Mouse (Mus musculus): ENCODE measurements around the gene Ubp1.
"Not testable (repeated sequence)": the region's sequence is repeated elsewhere in the genome, so short reads cannot be mapped to it uniquely, and the experiment has no call there.

Gene Ubp1

GRCm38 (mm10) chr9:113930534-113931374, at the start of gene Ubp1:
Gene Ubp1 (plus strand): TSS chr9:113930934.
- DNase-seq: peak; percentile 98

GRCm38 (mm10) chr9:113894903-113895302, 35.8 kb upstream of the Ubp1 start:
- no peak for DNase-seq

DNA sequence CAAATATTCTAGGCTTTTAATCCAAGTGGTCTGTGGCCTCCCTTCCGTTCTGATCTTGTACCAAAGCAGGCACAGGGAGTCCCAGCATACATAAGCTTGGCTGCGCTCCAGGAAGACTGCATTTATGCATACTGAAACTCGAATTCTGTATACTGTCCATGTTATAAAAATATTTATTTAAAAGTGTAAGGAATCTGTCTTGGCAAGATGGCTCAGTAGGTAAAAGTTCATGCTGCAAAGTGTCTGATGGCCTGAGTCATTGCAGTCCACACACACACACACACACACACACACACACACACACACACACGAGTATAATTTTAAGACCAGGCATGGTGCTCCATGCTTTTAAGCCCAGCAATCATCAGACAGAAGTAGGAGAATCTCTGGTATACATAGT, 27.6 kb upstream of the Ubp1 start:
- DNase-seq: peak; percentile 29

GRCm38 (mm10) chr9:113904315-113904714, 26.4 kb upstream of the Ubp1 start:
- not testable (repeated sequence) for DNase-seq

GRCm38 (mm10) chr9:113915789-113916188, 14.9 kb upstream of the Ubp1 start:
- DNase-seq: no peak

DNA sequence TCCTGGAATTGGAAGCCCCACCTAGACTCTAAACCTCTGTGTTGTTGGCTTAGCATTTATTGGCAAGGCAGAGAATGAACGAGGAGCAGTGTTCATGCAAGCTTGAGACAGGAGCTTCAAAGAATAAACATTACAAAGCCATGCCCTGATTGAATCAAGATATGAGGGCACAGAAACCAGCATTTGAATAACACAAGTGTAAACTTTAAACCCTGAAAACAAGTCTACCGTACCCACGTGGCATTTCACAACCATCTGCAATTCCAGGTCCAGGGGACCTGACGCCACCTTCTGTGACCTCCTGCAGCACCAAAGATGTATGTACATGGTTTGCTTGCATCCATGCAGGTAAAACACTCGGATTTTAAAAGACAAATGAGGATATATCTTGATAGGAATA, 8.1 kb upstream of the Ubp1 start:
- no peak for DNase-seq

GRCm38 (mm10) chr9:113924883-113925282, 5.9 kb upstream of the Ubp1 start:
- DNase-seq: no peak

- no peak for DNase-seq
These were observed 2.1 kb upstream of the Ubp1 start for GRCm38 (mm10) chr9:113928591-113928990.

DNA sequence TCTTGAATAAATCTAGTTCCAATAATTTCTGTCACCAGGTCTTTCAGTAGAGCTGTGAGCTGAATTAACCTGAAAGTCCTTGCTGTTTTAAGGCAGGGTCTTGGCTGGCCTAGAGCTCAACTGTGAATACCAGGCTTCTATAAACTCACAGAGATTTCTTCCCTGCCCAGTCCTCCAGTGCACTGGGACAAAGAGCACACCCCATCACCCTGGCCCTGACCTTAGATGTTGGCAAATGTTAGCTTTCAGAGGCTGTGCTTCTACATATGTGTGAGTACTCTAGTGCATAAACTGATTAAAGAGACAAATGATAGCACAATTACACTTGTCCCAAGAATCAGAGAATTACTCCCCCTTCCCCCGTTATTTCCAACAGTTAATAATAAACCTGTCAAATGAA, 1.1 kb upstream of the Ubp1 start:
- no peak for DNase-seq

- peak; percentile 53 for DNase-seq
These were observed 803 bp downstream of the Ubp1 start for GRCm38 (mm10) chr9:113931375-113932099.

- DNase-seq: peak; percentile 22
These were observed 1.4 kb downstream of the Ubp1 start for GRCm38 (mm10) chr9:113932100-113932470.

- peak; percentile 10 for DNase-seq
These were observed 1.8 kb downstream of the Ubp1 start for GRCm38 (mm10) chr9:113932501-113932900.

- DNase-seq: no peak
These were observed 4.9 kb downstream of the Ubp1 start for GRCm38 (mm10) chr9:113935638-113936037.

DNA sequence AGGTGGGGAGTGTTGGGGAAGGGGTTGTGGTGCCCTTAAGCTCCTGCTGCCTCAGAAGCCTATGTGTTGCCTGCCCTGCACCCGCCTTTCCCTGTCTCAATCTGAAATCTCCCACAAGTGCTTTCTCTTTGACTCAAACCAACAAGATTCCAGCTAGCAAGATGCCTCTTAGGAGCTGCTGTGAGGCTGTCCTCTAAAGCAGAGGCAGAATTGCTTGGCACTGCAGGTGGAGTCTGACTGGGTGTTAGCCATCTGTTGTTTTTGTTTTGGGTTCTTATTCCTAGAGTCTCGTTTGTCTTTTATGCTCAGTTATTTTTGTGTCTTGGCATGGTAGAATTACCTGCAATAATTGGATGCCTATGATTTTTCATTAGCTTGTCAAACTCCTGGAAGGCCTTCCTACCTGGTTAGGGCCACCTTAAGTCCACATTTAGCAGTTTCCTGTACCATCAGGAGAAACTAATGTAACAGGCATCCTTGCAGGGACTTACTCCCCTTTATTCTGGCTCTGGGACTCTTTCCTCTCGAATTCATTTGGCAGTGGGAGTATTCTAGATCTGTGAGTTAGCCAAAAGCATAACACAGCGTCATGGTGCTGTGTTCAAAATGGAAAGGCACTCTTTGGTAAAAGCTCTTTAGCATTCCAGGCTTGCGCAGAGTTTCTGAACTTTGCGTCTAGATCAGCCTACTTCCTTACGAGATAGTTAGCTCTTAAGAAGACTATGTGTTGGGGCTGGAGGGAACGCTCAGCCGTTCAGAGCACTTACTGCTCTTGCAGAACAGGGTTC, 8.5 kb downstream of the Ubp1 start:
- DNase-seq: no peak

DNA sequence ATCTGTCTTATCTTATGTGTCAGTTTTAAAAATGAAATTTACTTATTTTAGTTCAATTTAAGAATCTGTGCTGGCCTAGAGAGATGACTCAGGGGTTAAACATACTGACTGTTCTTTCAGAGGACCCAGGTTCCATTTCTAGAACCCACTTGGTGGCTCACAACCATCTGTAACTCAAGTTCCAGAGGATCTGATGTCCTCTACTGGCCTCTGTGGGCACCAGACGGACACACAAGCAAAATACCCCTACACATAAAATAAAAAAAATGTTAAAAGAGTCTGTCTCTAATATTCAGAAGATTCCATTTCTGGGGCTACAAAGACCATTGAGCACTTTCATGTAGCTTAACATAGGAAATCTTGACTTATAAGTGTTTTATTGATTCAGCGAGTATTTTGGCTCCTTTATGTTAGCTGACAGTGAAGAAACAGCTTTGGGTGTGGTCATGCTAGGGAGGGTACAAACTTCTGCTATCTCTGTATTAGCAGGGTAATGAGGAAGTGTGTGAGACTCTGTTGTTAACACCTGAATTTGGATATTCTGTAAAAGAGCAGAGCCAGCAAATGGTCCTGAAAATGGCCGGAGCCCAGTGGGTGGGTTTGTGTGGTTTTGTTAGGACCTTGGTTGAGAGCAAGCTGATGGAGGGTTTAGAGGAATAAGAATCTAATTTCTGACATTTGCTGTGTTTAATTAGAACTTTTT, 10.5 kb downstream of the Ubp1 start:
- no peak for DNase-seq

DNA sequence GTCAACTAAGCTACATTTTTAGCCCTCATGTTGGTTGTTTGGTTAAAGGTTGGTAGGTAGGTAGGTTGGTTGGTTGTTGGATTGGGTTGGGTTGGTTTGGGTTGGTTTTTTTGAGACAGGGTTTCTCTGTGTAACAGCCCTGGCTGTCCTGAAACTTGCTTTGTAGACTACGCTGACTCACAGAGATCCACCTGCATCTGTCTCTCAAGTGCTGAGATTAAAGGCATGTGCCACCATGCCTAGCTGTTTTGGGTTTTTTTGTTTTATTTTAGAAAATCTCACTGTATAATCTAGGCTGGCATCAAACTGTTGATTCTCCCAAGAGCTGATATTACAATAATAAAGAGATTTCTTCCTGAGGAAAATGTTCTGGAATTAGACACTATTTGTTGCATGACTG, 12.6 kb downstream of the Ubp1 start:
- DNase-seq: no peak

GRCm38 (mm10) chr9:113947216-113947615, 16.5 kb downstream of the Ubp1 start:
- DNase-seq: no peak

GRCm38 (mm10) chr9:113957777-113958176, 27.0 kb downstream of the Ubp1 start:
- no peak for DNase-seq

DNA sequence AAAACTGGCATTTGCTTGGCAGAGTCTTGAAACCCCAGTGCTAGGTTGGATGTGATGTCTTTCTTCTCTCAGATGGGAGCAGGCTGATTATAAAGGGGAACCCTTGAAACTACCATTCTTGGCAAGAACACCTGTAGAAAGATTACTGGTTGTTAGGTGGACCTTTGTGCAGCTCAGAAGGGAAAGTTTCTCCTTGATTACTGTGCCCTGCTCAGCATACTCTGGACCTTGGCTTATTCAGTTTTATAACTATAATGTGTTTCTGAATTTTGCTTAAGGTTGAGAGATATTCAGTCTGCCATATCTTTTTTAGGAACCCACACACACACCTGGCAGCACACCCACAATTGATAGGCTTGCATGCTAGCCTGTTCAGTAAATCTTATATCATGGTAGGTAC, 33.0 kb downstream of the Ubp1 start:
- no peak for DNase-seq

GRCm38 (mm10) chr9:113964415-113964814, 33.7 kb downstream of the Ubp1 start:
- DNase-seq: no peak

DNA sequence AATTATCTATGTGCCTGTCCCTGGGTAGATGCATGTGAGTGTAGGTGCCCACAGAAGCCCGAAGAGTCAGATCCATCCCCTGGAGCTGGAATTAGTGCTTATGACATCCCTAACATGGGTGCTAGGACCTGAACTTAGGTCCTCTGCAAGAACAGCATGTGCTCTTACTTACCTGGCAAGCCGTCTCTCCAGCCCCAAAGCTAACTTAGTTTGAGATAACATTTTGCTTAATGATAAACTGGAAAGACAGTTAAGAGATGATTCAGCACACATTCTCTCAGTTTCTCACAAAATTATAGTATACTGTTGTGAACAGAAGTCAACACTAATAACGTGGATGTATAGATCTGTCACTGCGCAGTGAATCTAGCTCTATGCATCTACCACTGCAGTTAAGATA, 36.1 kb downstream of the Ubp1 start:
- DNase-seq: no peak

DNA sequence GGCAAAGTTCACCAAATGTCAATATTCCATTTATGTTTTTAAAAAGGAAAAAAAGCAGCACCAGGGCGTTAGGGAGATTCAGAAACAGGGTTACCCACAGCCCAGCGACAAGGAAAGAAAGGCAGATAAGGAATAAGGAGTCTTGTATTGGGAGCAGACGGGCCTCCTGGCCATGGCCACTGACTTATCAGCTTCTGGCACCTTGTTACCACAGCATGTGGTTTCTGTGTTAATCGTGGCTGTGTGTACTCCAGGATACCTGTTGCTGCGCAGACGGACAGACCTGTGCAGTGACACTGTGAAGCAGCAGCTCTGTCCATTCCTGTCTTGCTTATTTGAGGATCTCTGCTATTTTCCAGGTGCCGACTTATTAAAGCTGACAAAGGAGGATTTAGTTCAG, 38.2 kb downstream of the Ubp1 start:
- no peak for DNase-seq

DNA sequence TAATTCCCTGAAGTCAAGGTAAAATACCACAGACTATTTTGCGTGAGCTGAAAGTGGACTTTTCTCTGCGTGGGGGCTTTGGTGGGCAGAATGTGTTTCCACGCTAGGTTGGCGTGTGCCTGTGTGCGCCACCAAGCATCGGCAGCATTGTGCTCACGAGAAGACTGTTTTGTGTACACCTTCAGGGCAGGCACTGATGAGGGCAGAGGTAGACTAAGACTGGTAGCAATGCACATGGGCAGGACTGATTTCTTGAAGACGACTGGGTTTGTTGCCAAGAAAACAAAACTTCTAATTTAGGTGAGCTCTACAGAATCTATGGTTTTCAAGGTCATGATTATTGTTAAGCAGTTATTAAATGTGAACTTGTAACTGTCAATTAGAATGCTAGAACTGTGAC, 38.7 kb downstream of the Ubp1 start:
- no peak for DNase-seq
